Mouse (Mus musculus): ENCODE results near the gene Ptcd2.
"Not testable (repeated sequence)": the region's sequence is repeated elsewhere in the genome, so short reads cannot be mapped to it uniquely, and the experiment has no call there.

The Ptcd2 gene

GRCm38 (mm10) chr13:99355861-99356260 is 11.4 kb upstream of the Ptcd2 start:
- DNase-seq (ENCODE audit: low spot score): no peak

GRCm38 (mm10) chr13:99355072-99355471 is 10.6 kb upstream of the Ptcd2 start:
- no peak for DNase-seq (ENCODE audit: low spot score)

GRCm38 (mm10) chr13:99353490-99353851 is 9.0 kb upstream of the Ptcd2 start:
- no peak for DNase-seq (ENCODE audit: low spot score)

- peak; percentile 74 for DNase-seq (ENCODE audit: low spot score)
These were observed 8.4 kb upstream of the Ptcd2 start for GRCm38 (mm10) chr13:99352758-99353489.

GRCm38 (mm10) chr13:99351596-99351995 is 7.1 kb upstream of the Ptcd2 start:
- no peak for DNase-seq (ENCODE audit: low spot score)

- no peak for DNase-seq (ENCODE audit: low spot score)
These were observed 6.7 kb upstream of the Ptcd2 start for GRCm38 (mm10) chr13:99351186-99351585.

GRCm38 (mm10) chr13:99350009-99350408 is 5.5 kb upstream of the Ptcd2 start:
- no peak for DNase-seq (ENCODE audit: low spot score)

- DNase-seq (ENCODE audit: low spot score): no peak
These were observed 468 bp downstream of the Ptcd2 start for GRCm38 (mm10) chr13:99343876-99344598.

GRCm38 (mm10) chr13:99341504-99341903 is 3.0 kb downstream of the Ptcd2 start:
- no peak for DNase-seq (ENCODE audit: low spot score)

GRCm38 (mm10) chr13:99337510-99337909 is 7.0 kb downstream of the Ptcd2 start:
- DNase-seq (ENCODE audit: low spot score): no peak

- DNase-seq (ENCODE audit: low spot score): no peak
These were observed 13.2 kb downstream of the Ptcd2 start for GRCm38 (mm10) chr13:99331255-99331654.

- DNase-seq (ENCODE audit: low spot score): not testable (repeated sequence)
These were observed 20.2 kb downstream of the Ptcd2 start for GRCm38 (mm10) chr13:99324337-99324685.

GRCm38 (mm10) chr13:99323632-99324336 is 20.7 kb downstream of the Ptcd2 start:
- no peak for DNase-seq (ENCODE audit: low spot score)

- not testable (repeated sequence) for DNase-seq (ENCODE audit: low spot score)
These were observed 21.6 kb downstream of the Ptcd2 start for GRCm38 (mm10) chr13:99322915-99323314.

- DNase-seq (ENCODE audit: low spot score): no peak
These were observed 24.1 kb downstream of the Ptcd2 start for GRCm38 (mm10) chr13:99320453-99320852.

GRCm38 (mm10) chr13:99317058-99317457 is 27.4 kb downstream of the Ptcd2 start:
- DNase-seq (ENCODE audit: low spot score): no peak

- no peak for DNase-seq (ENCODE audit: low spot score)
These were observed 28.1 kb downstream of the Ptcd2 start for GRCm38 (mm10) chr13:99316366-99316765.

- no peak for DNase-seq (ENCODE audit: low spot score)
These were observed 29.8 kb downstream of the Ptcd2 start for GRCm38 (mm10) chr13:99314657-99315181.

- DNase-seq (ENCODE audit: low spot score): no peak
These were observed 30.4 kb downstream of the Ptcd2 start for GRCm38 (mm10) chr13:99314098-99314497.

GRCm38 (mm10) chr13:99308393-99308792 is 36.1 kb downstream of the Ptcd2 start:
- DNase-seq (ENCODE audit: low spot score): no peak

- no peak for DNase-seq (ENCODE audit: low spot score)
These were observed 36.6 kb downstream of the Ptcd2 start for GRCm38 (mm10) chr13:99307930-99308359.

- DNase-seq (ENCODE audit: low spot score): no peak
These were observed 38.3 kb downstream of the Ptcd2 start for GRCm38 (mm10) chr13:99306164-99306563.

GRCm38 (mm10) chr13:99305186-99305585 is 39.3 kb downstream of the Ptcd2 start:
- DNase-seq (ENCODE audit: low spot score): no peak
